Mouse (Mus musculus) ovary, postnatal 10 days (tissue): ENCODE data around the gene Ubap1l.
"Not testable (repeated sequence)": the region's sequence is repeated elsewhere in the genome, so short reads cannot be mapped to it uniquely, and the experiment has no call there.

Experiments used
- DNase-seq: peaks from one replicate; pipeline ENCODE4 v3.0.0; 2022; ENCODE audit warnings: low spot score

The Ubap1l gene

DNA sequence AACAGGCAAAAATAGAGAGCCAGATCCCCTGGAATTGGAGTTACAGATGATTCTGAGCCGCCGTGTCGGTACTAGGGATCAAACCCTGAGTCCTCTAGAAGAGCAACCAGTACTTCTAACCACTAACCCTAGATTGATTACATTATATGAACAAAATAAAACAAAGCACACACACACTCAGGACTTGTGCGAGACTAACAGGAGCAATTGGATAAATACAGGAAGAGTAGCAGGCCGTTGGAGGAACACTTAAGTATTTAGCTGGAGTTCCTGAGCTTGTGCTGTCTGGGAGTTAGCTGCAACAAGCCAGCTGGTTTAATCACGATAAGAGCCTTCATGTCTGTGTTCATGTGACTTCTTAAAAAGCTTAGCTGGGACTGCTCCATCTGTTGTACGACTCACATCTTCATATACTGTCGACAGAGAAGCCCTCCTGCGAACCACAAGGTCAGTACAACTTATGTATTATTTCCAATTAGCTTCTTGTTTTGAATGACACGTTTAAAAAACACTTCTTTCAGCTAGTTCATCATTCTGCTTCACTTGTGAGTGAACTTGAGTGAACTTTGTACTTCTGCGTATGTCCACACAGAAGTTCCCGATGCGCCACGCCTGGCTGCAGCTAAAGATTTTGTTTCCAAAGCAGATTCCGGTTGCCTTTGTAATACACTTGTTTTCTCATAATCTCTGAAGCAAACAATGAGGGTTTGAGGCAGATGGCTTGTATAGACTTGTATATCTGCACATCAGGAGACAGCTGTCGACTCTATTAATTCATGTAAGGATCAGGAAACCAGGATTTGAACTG is at the start of gene Ubap1l:
Gene Ubap1l, plus strand, starts transcription at position 401 of the 808 bp plus-strand sequence.
- no peak for DNase-seq

DNA sequence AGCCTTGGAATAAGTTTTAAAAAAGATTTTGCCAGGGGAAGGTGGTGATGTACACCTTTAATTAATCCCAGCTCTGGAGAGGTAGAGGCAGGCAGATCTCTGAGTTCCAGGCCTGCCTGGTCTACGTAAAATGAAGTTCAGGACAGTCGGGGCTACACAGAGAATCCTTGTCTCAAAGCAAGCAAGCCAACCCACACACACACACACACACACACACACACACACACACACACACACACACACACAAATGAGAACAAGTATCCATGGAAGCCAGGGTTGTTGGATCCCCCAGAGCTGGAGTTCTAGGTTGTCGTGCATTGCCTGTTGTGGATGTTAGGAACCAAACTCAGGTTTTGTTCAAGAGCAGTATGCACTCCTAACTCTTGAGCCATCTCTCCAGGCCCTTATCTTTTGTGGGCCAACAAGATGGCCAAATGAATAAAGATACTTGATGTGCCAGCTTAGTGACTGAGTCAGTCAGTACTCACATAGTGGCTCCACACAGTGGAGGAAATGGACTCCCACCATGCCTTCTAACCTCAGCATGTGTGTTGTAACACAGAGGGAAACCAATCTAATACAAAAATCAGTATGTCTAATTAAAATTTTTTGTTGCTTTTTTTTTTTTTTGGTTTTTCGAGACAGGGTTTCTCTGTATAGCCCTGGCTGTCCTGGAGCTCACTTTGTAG is 48.0 kb upstream of the Ubap1l start:
- DNase-seq: no peak

DNA sequence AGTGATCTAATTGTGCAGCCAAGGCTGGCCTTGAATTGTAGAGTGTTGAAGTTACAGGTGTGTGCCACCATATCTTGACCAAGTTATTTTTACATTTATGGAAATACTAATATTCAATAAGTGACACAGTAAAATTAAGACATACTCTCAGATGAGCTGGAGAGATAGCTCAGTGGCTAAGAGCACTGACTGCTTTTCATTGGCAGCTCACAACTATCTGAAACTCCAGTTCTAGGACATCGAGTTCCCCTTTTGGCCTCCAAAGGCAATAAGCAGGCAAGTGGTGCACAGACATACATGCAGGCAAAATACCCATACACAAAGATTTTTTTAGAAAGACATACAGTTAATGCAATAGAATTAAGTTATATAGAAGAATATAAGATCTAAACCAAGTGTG is 47.0 kb upstream of the Ubap1l start:
- no peak for DNase-seq

DNA sequence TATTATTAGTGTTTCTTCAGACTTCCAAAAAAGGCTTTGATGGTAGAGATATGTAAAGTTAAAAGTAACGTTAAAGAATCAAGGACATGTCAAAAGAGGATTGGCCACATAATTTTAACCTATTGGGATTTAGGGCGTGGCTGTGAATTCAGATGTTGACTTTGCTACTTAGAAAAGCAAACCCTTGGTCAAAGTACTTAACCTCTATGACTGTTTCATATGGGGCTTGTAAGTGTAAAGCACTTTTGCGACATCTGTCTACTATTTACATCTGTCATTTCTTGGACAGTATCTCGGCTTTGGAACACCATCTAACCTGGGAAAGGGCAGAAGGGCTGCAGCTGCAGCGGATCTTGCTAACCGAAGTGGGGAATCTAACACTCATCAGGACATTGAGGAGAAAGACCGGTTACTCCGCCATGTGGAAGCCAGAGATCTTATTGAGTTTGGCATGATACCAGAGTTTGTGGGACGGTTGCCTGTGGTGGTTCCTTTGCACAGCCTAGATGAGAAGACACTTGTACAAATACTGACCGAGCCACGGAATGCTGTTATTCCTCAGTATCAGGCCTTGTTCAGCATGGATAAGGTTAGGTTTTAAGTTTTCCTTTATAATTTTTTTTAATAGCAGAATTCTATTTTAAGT is 38.5 kb upstream of the Ubap1l start:
- DNase-seq: no peak

DNA sequence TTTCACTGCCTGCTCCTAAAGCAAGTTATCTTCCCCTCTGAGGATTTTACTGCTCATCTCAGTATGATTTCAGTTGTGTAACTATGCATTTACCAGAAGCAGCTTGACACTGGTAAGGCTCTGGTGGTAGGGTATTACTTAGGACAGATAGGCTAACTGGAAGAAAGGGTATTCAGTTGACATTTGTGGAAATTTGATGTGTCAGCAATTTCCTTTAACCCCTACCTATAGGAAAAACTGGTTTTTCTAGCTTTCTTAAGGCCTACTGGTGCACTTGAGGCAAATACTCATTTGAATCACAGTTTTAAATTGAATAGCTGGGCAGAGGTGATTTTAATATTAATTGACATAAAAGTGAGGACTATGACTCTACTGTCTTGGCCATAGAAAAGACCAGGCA is 34.9 kb upstream of the Ubap1l start:
- no peak for DNase-seq

DNA sequence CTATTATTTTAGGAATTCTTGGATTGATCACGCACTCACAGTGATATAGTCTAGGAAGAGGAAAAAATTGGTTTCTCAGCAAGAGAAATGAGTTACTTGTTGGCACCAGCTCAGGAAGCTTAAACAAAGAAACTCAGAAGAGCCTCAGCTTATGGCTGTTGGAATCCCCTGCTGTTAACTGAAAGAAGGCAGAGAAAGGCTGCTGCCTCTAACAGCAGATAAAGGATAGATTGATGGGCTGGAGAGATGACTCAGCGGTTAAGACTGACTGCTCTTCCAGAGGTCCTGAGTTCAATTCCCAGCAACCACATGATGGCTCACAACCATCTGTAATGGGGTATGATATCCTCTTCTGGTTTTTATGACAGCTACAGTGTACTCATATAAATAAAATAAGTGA is 33.5 kb upstream of the Ubap1l start:
- no peak for DNase-seq

DNA sequence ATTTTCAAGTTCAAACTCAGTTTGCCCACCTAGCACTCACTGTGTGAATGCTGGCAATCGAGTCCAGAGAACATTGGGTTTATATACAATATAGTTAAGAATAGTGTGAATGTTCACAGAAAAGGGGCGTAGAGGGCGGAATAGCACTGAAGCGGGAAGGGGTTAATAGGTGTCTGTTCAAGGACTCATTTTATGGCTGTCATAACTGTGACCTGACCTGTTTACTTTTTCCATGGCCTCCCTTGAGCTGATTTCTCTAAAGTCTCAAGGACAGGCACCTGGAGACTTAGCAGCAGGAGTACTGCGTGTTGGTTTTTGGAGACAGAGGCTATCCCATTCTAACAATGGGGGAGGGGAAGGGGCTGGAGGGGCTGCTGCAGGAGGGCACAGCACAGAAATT is 26.9 kb upstream of the Ubap1l start:
- DNase-seq: no peak

DNA sequence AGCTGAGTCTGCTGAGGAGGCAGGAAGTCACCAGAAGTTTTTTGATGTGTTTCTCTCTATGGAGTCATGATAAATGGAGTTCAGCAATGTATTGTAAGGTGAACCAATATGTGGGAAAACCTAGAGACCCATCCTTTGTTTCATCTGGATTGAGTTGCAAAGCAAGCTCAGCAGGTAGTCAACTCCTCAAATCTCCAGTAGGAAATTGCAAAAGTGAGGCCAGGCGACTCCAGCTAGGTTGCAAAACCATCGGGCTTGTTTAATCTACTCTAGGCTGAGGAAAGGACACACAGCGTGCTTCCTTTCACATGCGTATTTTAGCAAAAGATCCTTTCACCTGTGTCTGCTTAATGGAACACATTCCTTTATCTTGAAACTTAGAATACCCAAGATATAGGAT is 21.7 kb upstream of the Ubap1l start:
- DNase-seq: no peak

DNA sequence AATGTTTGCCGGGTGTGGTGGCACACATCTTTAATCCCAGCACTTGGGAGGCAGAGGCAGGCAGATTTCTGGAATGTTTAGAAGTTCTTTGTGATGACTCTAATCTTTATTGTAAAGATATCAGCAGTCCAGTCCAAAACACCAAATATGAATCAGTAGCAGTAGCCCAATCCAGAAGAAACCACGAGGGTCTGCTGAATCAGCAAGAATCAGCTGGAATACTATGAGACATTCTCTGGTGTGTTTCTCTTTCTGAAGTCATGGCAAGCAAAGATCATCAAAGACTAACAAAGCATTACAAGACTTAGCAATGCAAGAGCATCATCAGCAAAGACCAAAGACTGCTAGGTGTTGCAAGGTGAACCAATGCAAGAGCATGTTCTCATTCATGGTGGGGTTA is 20.4 kb upstream of the Ubap1l start:
- DNase-seq: no peak

DNA sequence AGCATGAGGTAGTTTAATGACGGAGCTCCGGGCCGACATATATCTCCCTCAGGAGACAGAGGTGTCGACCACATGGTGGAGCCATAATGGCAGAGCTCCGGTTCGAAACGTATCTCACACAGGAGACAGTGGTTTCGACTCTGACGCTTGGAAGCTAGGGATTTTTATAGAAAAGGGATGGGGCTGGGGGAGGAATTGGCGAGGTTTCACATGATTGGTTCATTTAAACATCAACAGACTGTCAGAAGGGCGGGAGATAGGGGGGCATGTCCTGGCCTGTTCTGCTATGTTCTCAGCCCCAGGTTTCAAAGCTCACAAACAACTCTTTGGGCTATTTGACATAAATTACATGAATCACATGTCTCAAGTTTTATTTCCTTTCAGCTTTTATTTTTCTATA is 15.4 kb upstream of the Ubap1l start:
- not testable (repeated sequence) for DNase-seq

DNA sequence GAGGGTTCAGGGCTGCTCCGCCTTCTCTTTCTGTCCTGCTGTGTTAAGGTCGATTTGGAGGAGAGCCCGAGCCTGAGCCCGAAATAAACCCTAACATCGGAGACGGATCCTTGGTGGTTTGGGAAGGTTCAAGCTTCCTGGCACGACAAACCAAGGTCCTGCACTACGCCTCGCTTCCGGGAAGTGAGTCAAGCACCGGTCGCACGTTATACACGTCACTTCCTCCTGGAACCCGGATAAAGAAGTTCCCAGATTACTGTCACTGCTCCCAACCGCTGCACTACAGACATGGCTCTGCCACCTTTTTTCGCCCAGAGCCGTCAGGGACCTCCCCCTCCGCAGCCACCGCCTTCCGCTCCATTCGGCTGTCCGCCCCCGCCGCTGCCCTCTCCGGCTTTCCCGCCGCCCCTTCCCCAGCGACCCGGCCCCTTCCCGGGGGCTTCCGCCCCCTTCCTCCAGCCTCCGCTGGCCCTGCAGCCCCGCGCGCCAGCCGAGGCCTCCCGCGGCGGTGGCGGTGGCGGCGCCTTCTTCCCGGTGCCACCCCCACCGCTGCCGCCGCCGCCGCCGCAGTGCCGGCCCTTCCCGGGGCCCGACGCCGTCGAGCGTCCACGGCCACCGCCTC is 14.9 kb upstream of the Ubap1l start, which contains the start of gene Pdcd7:
Gene Pdcd7, plus strand, starts transcription at position 251 of the 622 bp plus-strand sequence.
- DNase-seq: peak; percentile 91

DNA sequence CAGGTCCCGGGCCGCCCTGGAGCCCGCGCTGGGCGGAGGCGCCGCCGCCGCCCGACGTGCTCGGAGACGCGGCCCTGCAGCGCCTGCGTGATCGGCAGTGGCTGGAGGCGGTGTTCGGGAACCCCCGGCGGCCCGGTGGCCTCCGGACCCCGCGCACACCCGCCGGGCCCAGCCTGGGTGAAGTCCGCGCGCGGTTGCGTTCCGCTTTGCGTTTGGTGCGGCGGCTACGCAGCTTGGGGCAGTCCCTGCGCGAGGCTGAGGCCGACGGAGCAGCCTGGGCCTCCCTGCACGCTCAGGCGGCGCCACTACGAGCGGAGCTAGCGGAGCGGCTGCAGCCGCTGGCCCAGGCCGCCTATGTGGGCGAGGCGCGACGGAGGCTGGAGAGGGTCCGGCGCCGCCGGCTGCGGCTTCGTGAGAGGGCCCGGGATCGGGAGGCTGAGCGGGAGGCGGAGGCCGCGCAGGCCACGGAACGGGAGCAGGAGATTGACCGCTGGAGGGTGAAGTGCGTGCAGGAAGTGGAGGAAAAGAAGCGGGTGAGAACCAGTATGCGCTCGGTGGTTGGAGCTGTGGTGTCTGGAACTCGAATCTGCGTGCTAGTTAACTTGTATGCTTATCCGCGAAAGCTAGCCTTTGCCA is 14.2 kb upstream of the Ubap1l start:
- peak; percentile 28 for DNase-seq

DNA sequence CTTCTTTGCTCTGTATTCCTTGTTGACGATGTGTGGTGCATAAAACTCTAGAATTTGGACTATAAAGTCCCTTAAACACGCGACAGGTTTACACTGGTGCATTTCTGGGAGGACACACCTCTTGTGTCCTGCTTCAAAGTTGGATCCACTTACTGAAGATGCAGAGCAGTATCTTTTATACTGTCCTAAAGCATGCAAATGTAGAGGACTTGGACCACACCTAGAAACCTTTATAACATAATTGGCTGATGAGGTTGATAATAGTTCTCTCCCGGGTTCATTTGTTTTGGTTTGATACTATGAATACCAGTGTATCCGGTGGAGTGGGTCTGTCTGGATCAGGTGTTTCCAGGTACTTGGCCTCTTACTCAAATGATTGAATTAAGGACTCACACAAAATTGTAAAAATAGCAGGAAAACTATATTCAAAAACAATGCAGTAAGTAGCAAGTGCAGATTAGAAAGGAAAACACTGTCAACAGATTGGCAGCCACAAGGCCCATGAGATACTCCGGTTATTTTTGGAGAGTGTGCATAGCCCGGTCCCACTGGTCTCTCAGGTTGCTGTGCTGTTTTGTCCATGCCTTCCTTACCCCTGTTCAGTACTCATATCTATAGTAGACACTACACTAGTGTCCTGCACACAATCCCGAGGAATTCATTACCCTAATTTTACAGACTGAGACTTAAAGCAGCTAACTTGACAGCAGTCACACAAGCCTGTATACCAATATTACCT is 13.6 kb upstream of the Ubap1l start:
- DNase-seq: no peak

DNA sequence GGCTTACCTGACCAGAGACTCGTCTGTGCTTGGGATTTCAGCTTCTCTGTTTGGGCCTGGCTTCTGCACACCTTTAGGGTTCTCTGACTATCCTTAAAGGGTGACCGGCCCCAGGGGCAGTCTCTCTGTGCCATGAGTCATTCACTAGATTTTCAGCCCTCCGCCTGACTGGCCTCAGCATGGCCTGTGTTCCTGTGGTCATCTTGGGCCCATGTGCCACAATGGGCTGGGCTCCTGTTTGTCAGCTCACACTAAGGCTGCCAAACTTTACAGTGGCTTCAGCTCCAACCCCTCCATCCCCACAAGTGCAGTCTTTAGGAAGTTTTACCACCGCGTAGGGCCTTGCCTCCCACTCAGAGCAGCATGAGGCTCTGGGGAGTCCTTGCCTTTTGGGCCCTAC is 7.6 kb upstream of the Ubap1l start:
- no peak for DNase-seq

DNA sequence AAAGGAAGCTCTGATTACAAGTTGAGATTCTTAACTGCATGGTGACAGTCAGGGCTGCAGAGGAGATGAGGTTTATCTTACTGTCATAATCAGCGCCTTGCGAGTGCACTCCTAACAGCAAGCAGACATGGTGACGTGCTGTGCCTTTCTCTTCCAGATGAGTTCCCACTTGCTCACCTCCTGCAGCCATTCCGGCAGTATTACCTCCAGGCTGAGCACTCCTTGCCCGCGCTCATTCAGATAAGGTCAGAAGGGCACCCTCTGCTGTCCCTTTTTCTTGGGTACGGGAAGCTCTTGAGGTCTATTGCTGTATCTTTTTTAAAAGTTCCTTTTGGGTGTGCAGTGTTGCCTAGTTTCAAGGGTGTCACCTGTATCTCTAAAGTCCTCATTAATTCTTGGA is 4.3 kb upstream of the Ubap1l start:
- DNase-seq: no peak

DNA sequence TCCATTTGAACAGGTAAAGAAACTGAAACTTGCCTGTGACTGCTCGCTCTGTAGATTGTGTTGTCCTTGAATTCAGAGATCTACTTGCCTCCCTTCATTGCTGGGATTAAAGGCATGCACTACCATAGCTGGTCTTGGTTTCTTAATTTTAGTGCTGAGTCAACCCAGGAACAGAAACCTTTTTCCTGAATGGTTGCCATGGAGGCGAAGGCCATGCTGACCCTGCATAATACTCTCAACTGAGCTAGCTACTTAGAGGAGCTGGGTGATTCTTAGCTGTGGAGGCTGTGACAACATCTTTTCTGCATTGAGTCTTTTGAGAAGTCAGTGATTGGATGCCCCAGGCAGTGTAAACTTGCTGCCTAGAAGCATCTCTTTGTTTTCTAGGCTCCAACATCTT is 3.9 kb upstream of the Ubap1l start:
- DNase-seq: no peak

DNA sequence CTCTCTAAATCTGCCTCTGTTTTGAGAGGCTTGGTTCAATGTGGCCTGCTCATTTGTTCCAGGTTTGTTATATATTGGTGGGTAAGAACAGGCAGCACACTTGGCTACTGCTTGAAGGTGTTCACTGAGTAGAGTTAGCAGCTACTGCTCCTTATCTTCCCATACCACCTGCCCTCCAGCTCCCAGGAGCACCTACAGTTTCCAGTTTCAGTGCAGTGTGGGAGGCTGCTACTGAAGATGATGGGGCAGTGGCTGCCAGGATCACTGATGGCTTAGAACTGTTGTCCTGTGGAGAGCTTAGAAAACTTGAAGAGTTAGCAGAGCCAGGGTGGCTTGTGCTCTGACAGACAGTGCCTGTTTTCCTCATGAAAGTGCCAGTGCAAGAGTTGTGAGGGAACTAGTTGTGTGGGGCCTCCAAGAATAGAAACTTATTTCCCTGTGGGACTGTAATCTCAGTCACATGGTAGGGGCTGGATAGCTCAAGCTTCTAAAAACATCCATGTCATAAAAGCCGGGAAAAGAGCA is 1.8 kb upstream of the Ubap1l start:
- DNase-seq: no peak

DNA sequence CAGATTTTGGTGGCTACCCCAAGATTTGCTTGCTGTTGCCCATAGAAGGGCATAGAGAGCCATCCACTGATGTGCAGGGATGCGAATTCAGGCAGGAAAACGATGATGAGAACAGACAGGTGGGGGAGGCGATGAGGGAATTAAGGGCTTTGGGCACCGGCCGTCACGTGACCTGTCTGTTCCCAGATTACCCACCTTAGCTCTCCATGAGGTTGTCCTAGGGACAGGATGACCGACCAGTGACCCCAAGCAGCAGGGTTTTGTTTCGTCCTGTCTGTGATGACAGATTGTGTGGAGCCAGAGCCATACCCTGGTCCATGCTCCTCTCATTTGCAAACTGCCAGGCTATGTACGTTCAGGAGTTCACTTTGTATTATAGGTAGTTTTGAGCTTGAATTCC is 2.8 kb downstream of the Ubap1l start:
- DNase-seq: no peak

DNA sequence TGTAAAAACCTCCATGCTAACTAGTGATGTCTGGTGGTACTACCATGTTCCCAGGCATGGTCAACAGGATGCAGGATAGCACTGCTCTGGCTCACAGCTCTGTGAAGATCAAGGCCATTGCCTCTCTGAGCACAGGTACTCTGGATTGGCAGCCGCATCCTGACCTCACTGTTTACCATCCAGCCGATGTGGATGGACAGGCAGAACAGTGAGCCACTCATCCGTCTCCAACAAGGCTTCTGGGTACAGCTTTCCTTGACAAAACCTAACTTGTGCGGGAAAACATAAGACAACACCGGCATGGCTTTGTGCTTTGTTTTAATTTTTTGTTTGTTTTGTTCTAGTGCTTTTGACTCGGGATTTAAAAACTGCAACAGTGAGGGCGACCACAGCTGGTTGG is 4.9 kb downstream of the Ubap1l start:
- DNase-seq: no peak

DNA sequence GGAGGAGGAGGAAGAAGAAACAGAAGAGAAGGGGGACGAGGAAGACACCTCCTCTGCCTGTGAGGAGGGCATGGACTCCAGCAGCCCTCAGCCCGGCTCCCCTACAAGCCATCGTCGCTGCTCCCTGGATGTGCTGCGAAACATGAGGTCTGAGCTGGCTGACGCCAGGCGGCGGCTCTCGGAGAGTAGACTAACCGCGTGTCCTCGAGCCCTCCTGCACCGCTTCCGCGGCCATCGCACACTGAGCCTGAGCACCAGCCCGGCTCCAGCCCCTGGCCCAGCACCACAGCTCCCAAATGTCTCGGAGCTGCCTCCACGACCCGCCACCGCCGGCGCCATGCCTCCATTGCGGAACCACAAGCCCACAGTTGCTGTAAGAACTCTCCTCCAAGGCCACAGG is 10.9 kb downstream of the Ubap1l start:
- DNase-seq: no peak

DNA sequence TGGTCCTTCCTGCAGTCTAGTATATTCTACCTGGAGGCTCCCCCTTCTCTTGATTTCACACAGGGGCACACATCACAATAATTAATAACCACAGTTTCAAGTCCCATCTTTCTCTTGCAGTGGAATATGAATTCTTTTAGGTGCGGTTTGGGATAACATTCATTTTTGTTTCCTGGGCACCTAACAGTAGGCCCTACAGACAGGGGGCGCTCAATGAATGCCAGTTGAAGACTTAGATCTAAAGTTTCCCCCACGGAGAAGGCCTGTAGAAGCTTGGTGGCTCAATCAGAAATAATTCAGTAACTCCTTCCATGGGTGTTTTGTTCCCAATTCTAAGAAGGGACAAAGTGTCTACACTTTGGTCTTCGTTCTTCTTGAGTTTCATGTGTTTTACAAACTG is 11.6 kb downstream of the Ubap1l start:
- DNase-seq: no peak
